Mouse (Mus musculus): Measurements from ENCODE around the gene Aoah. TPM values are rescaled to one million over a fixed set of nuclear protein-coding genes. Genes with fewer than 3 reads are reported as not detected.

Aoah gene
- polyA plus RNA-seq, 1 experiment = 142 TPM

DNA sequence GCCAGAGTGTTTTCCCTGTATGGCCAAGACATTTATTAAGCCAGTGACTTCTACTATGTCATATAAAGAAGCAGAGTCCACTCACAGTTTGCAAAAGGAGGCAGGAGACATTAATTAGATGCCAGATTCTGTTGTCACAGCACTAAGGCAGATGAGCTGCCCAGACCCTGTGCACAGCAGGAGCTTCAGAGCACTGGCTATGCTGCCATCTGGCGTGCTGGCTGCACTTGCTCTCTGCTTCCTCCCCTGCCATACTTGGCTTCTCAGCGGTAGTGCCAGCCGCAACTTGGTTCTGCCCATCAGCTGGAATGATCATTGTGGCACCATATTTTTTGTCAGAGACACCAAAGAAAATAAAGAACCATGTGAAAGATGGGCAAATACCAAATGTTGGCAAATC, 239.3 kb downstream of the Aoah start:
- Histone ChIP-seq H3K4me3 (ENCODE audit: insufficient read depth, low read length) (no peak overlapping the region), H3K27ac (ENCODE audit: insufficient read depth, low read depth, low read length) (no peak overlapping the region), H3K4me1 (ENCODE audit: control insufficient read depth, insufficient read depth, low read length) (no peaks in the 10 kb centered on the region)
- no peak for TF ChIP-seq CTCF (IDR thresholded peaks at IDR 0.05; ENCODE audit: low read depth, low read length)
- TF ChIP-seq POLR2A (IDR thresholded peaks at IDR 0.05; ENCODE audit: borderline replicate concordance, low read depth, low read length) = no peak

- Histone ChIP-seq H3K4me3 (ENCODE audit: insufficient read depth, low read length) (no peak overlapping the region), H3K4me1 (ENCODE audit: control insufficient read depth, insufficient read depth, low read length) (no peaks in the 10 kb centered on the region), H3K27ac (ENCODE audit: insufficient read depth, low read depth, low read length) (no peak overlapping the region)
- TF ChIP-seq POLR2A (IDR thresholded peaks at IDR 0.05; ENCODE audit: borderline replicate concordance, low read depth, low read length) (no peak), CTCF (IDR thresholded peaks at IDR 0.05; ENCODE audit: low read depth, low read length) (no peak)
Observed at GRCm38 (mm10) chr13:21035011-21035410, 241.1 kb downstream of the Aoah start.

- no peak overlapping the region for H3K27ac ChIP-seq (ENCODE audit: insufficient read depth, low read depth, low read length)
- no peaks in the 10 kb centered on the region for H3K4me1 ChIP-seq (ENCODE audit: control insufficient read depth, insufficient read depth, low read length)
- TF ChIP-seq POLR2A (IDR thresholded peaks at IDR 0.05; ENCODE audit: borderline replicate concordance, low read depth, low read length) = no peak
- TF ChIP-seq CTCF (IDR thresholded peaks at IDR 0.05; ENCODE audit: low read depth, low read length) = no peak
- H3K4me3 ChIP-seq (ENCODE audit: insufficient read depth, low read length) = no peak overlapping the region
Observed at GRCm38 (mm10) chr13:21035981-21036380, 242.1 kb downstream of the Aoah start.

- TF ChIP-seq POLR2A (IDR thresholded peaks at IDR 0.05; ENCODE audit: borderline replicate concordance, low read depth, low read length) = no peak
- no peak for TF ChIP-seq CTCF (IDR thresholded peaks at IDR 0.05; ENCODE audit: low read depth, low read length)
- Histone ChIP-seq H3K4me3 (ENCODE audit: insufficient read depth, low read length) (no peak overlapping the region), H3K27ac (ENCODE audit: insufficient read depth, low read depth, low read length) (no peak overlapping the region), H3K4me1 (ENCODE audit: control insufficient read depth, insufficient read depth, low read length) (no peaks in the 10 kb centered on the region)
Observed at GRCm38 (mm10) chr13:21040589-21041199, 246.8 kb downstream of the Aoah start.

DNA sequence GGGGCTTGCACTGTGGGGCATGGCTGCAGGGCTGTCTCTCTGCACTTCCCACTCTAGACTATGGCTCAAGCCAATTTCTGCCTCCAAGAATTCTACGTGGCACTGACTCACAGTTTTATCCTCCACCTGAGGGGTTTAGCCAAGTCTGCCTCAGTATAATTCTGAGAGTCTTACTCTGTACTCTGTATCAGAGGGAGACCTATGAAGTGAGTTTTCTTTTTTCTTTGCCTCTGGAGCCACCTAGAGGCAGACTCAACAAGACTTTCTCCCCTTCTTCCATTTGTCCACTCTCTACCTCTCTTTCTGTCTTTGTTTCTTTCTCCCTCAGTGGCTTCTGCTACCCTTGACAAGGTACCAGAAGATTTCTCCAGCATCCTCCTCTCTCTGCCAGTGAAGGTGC, 256.2 kb downstream of the Aoah start:
- TF ChIP-seq CTCF (IDR thresholded peaks at IDR 0.05; ENCODE audit: low read depth, low read length) (no peak), POLR2A (IDR thresholded peaks at IDR 0.05; ENCODE audit: borderline replicate concordance, low read depth, low read length) (no peak)
- H3K4me3 ChIP-seq (ENCODE audit: insufficient read depth, low read length) = no peak overlapping the region
- no peaks in the 10 kb centered on the region for H3K4me1 ChIP-seq (ENCODE audit: control insufficient read depth, insufficient read depth, low read length)
- H3K27ac ChIP-seq (ENCODE audit: insufficient read depth, low read depth, low read length) = no peak overlapping the region

DNA sequence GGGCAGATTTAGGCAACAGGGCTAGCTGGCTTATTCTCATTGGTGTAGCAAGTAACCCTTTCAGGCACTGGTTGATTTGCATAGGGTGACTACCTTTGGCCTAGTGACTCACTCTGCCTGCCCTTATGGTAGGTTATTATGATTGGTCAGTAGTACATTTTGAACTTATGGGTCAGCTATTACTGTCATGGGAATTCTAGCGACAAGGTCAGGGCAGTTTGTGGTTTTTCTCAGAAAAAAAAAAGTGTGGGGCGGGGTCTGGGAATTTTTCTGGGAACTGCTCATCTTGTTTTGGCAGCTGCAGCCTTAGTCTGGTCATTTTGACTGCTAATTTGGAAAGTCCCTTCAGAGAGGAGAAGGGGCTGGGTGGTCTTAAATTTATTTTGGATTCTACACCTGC, 272.1 kb downstream of the Aoah start:
- Histone ChIP-seq H3K4me3 (ENCODE audit: insufficient read depth, low read length) (no peak overlapping the region), H3K27ac (ENCODE audit: insufficient read depth, low read depth, low read length) (no peak overlapping the region), H3K4me1 (ENCODE audit: control insufficient read depth, insufficient read depth, low read length) (no peaks in the 10 kb centered on the region)
- TF ChIP-seq CTCF (IDR thresholded peaks at IDR 0.05; ENCODE audit: low read depth, low read length) (no peak), POLR2A (IDR thresholded peaks at IDR 0.05; ENCODE audit: borderline replicate concordance, low read depth, low read length) (no peak)

DNA sequence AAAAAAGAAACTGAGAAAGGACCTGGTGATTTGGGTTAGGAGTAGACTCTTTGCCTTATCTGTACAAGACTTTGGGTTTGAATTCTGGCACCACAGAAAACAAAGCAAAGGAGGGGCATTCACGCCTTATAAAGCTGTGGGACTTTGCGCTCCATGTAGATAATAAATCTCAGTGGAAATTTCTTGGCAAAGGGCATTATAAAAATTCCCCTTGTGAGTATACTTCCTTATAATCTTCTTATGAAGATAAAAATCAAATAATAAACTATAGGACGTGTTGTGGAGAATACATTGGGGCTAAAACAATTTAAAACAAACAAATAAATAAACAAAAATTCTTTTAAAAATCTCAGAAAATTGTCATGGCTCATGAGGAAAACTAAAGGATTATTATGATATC, 280.9 kb downstream of the Aoah start, which contains the start of gene Olfr1370:
TSS of gene Olfr1370 (minus strand) at position 101 of the 400 bp plus-strand sequence.
- H3K4me1 ChIP-seq (ENCODE audit: control insufficient read depth, insufficient read depth, low read length) = no peaks in the 10 kb centered on the region
- TF ChIP-seq POLR2A (IDR thresholded peaks at IDR 0.05; ENCODE audit: borderline replicate concordance, low read depth, low read length) = no peak
- TF ChIP-seq CTCF (IDR thresholded peaks at IDR 0.05; ENCODE audit: low read depth, low read length) = no peak
- no peak within 1 kb of the TSS for H3K27ac ChIP-seq (ENCODE audit: insufficient read depth, low read depth, low read length)
- no peak within 1 kb of the TSS for H3K4me3 ChIP-seq (ENCODE audit: insufficient read depth, low read length)

DNA sequence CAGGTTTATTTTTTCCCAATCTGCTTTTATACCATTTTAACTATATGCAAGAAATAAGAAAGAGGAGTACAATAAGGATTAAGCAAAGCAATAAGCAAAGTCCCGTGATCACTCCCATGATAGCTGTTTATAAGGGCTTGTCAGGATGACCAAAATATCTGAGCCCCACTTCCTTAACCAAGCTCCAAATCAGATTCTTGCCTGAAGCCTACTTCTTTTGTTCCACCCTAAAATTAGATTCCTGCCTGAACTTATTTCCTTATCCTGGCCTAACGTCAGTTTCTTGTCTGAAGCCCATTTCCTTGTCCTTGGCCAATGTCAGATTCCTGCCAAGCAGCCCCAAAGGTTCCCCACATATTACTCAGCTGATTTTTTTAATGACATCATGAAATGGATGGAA, 288.8 kb downstream of the Aoah start:
- H3K4me1 ChIP-seq (ENCODE audit: control insufficient read depth, insufficient read depth, low read length) = no peaks in the 10 kb centered on the region
- H3K4me3 ChIP-seq (ENCODE audit: insufficient read depth, low read length) = no peak overlapping the region
- TF ChIP-seq POLR2A (IDR thresholded peaks at IDR 0.05; ENCODE audit: borderline replicate concordance, low read depth, low read length) (no peak), CTCF (IDR thresholded peaks at IDR 0.05; ENCODE audit: low read depth, low read length) (no peak)
- H3K27ac ChIP-seq (ENCODE audit: insufficient read depth, low read depth, low read length) = no peak overlapping the region
